Mouse (Mus musculus) frontal cortex, postnatal 14 days (tissue): ENCODE measurements around the gene Arhgap23.

ENCODE experiments used
- DNase-seq, 2 experiments: peaks; one replicate each; pipeline ENCODE4 v3.0.0; 2022; ENCODE audit warnings: low spot score in 2 of 2

Gene Arhgap23

DNA sequence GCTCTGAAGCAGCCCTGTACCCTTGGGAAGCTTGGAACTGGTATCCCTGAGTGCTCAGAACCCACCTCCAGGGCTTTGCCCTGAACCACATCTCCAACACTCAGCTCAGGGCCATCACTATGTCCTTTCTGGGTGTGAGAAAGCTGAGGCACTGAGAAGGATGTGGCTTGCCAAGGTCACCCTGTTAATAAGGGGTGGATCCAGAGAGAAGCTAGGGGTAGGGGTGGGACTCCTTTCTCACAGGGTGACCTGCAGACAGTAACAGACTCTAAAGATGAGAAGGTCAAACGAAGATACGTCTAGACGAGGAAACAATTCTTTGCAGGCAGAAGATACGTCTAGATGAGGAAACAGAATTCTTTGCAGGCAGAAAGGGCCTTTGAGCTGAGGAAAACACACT lies 87.5 kb downstream of the Arhgap23 start:
- DNase-seq: no peak

DNA sequence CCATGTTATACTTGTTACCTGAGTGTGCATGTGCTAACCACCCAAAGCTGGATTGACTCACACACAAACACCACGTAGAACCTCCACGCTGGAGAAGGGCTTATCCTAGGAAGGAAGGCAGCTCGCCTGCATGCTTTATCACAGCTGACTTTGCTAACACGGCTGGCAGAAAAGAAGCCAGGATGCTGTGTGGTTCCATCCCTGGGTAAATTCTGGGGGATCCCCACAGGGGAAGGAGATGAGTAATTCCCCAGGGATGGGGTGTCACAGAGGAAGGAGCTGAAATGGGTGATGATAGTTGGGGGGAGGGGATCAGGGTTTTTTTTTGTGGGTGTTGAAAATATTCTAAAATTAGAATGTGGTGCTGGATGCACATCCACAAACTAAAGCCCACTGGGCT lies 90.5 kb downstream of the Arhgap23 start:
- no peak for DNase-seq

DNA sequence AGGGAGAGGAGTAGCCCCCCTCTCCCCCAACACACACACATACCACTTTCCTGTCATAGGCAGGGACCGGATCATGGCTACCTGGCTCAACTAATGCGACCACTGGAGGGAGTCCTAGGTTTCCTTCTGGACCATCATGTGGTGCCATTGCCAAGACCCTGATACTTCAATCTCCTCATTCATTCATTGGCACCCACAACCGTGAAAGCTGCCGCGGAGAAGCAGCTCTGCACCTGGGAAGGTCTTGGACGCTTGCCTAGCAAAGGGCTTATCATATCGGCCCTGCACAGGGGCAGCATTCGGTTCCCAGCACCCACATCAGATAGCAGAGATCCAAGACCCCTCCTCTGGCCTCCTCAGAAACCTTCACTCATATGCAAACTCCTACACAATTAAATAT lies 91.0 kb downstream of the Arhgap23 start:
- no peak for DNase-seq

DNA sequence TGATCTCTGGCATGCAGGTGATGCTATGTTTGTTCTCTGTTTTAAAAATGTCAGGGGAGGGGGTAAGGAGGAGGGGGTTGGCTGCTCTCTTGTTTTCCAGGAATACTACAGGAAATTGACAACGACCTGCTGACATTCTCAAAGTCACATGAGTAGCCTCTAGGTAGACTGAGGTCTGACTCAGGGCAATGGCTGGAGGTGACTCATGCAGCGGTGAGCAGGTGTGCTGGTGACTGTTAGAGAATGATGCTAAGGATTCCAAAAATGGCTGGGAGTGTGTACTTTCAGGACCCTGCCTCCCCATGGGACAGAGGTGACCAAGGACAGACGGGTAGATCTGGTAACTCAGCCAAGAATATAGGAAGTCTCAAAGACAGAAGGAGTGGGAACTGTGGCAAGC lies 92.9 kb downstream of the Arhgap23 start:
- DNase-seq: no peak

DNA sequence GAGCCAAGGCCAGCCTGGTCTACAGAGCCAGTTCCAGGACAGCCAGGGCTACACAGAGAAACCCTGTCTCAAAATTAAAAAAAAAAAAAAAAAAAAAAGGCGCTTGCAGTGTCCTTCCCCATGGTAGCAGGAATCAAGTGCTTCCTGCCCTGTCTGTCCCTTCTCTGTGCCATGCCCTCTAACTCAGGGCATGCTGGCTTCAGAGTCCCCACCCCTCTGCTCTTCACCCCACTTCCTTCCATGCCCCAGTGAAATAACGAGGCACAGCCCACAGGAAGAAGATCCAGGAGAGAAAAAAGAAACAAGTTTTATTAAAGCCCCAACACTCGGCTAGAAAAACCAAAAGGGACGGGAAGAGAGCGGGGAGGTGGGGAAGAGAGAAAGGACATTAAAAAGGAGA lies 93.7 kb downstream of the Arhgap23 start:
- no peak for DNase-seq

DNA sequence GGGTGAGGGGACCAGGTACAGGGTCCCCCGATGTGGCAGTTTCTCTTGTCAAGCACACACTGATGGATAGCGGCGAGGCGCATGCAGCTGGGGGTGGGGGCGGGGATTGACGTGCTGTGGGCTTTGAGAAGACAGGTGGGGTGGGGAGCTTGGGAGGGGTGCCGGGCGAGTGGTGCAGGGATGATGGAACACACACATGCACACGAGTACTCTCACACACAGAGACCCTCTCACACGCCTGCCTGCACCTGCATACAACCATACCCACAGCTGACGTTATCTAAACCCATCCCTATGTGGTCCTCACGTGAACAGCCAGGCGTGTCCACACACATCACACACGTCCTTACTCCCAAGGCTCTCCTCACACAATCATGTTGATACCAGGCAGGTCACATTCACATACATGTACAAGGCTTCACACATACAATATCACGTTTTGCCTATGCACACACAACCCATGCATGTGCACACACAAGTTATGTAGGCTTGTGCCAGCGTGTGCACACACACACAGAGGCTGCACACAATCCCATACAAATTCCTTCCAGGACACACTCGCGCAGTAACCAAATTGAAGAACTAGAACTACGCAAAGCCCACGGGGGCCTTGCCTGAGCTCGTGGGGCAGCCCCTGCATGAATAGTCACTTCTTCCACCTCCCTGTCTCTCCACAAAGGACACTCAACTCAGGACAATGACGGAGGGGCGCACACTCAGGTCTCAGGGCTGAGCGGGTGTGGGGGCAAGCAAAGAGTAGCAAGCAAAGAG lies 94.6 kb downstream of the Arhgap23 start:
- no peak for DNase-seq

DNA sequence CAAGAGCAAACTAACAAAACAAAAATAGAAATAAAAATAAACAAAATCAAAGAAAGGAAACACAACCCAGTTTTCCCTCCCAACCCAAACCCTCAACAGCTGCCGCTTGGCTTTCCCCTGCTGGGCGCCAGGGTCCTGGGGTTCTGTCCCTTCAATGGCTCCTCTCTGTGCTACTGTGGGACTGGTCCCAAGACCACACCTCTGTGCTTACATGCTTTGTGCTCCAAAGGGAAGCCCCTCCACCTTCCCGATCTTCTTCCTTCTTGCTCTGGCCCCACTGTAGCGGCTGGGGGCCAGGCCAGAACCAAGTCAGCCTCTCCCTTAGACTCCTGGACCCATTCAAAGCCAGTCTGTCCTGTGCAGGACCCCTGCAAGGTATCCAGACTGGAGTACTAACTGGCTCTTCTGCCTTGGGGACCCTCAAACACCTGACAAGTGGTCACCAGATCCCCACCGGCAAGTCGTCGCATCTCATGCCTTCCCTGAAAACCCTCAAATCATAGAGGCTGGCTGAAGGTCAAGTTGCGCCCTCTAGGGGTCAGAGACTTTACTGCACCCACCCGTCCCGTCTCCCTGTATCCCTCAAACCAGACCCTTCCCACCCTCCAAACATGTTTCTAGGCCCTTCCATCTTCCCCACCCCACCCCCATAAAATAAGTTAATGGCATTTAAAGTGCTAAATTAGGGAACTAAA lies 95.8 kb downstream of the Arhgap23 start:
- no peak for DNase-seq

DNA sequence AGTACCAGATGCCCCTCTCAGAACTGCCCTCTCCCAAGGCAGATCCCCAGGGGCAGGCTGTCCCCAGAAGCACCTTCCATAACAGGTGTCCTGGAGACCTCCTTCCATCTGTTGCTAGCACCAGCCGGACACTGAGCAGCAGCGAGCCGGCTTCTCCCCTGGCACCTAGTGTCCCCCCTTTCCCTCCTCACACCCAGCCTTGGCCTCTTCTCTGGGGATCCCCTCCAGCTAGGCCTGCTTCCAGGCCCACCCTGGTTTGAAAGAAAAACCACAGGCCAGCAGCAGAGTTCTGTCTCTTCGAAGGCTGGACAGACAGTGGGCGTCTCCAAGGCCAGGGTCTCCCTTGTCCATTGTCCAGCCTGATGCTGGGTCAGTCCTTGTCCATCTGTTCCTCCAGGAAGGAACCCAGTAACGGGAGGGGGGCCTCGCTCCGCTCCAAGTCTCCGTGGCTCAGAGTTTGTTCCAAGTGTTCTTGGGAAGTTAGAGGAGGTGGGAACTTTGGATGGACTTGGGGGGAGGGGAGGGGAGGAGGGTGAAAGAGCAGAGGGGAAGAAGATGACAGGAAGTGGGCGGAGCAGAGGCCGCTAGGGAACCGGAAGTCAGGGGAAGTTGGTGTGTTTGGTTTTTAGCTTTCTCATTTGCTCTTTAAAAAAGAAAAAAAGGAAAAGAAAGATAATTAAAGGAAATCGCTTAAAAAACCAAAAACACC lies 96.5 kb downstream of the Arhgap23 start:
- no peak for DNase-seq

DNA sequence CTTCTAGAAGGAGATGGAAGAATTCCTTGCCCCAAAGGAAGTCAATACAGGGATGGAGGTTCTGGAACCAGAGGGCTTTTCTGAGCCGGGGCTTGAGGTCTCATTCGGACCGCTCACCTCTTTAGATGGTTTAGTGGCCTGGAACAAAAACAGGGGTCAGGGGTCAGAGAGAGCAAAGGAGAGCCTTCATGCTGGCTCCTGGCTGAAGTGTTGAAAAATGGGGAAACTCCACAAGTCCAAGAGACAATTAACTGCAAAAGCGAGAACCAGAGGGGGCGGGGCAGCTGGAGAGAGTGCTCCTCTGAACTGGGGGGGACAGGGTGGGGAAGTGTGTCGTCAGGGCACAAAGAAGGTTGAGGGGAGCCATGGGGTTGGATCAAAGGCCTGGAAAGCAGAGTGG lies 97.2 kb downstream of the Arhgap23 start:
- DNase-seq: no peak

DNA sequence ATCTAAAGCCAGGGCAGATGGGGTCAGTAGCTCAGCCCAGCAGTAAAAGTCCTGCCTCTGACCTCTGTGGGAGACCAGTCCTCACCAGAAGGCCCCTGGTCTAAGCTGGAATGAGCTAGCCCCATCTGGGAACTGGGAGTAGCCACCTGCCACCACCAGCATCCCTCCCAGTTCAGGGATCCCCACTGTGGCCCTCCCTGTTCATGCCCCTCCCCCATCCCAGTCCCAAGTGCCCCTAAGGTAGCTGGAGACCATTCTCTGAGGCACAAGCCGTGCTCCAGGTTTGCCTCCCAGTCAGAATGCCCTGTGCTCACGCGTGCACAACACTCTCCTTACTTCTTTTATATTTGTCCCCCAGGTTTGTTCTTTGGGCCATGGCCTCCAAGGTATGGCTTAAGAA lies 97.7 kb downstream of the Arhgap23 start:
- no peak for DNase-seq

DNA sequence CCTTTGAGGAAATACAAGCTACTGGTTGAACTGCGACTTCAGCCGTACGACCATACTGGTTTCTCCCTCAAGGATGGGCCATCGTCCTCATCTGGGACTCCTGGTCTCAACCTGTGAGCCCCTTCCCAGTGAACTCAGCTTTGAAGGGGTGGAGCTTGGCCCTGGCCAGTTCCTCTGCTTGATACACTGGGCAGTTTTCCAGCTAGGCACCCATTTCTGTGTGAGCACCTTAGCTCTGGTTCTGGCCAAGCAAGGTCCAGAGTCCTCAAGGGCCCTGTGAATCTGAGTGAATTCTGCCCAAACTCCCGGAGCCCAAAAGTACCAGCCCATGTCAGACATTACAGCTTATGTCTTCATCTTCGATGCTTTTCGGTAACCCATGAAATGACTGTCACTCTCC lies 105.2 kb downstream of the Arhgap23 start:
- DNase-seq: no peak

DNA sequence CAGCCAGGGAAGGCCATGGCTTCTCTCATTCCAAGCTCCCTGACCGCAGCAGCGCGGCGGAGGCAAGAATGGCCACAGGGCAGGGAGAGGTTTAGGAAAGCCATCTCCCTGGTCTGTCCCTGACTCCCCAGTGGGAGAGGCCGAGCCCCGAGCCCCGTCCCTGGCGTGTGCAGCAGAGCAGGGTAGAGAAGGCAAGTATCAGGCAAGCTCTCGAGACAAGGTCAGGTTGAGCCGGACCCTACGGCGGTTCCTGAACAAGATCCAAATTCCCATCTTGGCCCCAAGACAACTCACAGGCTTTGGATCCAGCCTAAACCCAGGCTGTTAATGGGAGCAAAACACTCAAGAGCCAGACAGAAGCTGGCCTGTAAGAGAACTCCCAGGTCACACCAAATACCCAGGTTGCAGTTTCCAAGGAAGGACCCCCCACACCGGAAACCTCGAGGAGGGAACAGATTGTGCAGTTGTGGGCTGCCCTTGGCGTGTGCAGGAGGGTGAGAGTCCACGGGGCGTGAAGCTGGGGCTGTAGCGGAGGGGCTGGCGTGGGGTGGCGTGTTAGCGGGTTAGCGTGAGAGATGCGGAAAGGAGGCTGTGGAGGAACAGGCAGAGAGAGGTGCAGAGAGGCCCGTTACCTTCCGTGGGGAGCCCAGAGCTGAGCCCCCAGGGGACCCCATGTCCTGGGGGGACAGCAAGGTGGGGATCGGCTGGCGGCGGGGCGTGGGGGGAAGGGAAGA lies 106.6 kb downstream of the Arhgap23 start:
- DNase-seq: no peak

DNA sequence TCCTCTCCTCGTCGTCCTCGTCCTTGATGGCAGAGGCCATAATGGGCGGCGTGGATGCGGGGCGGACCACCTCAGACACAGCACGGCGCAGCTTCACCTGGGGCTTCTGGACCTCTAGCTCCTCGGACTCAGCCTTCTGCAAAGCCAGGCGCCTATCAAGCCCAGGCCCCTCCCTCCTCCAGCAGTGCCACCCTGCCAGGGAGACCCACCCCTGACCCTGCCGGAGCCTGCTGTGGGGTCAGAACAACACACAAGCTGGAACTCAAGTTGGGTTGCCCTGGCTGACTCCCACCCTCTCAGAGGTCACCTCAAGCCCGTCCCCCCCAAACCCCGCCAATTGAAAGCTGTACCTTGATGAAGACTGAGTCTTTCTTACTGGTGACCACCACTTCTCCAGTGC lies 107.8 kb downstream of the Arhgap23 start:
- DNase-seq: no peak

DNA sequence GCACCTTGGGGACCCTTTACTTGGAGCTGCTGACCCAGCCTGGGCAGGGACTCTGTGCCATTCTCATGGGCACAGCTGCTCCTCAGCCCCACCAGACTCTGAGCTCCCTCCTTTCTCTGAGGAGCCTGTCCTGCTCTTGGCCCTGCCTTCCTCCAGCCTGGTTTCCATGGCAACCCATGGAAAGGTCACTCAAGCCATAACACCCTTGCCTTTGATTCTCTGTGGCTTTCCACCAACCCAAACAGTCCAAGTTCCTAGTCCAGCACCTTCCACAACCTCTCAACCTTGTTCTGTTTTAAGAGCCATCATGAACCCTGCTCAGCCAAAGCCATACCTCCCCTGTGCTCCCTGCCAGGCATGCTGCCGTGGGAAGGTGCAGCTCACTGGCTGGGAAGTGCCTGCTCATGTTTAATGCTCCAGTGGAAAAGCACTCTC lies 108.5 kb downstream of the Arhgap23 start:
- DNase-seq: no peak

DNA sequence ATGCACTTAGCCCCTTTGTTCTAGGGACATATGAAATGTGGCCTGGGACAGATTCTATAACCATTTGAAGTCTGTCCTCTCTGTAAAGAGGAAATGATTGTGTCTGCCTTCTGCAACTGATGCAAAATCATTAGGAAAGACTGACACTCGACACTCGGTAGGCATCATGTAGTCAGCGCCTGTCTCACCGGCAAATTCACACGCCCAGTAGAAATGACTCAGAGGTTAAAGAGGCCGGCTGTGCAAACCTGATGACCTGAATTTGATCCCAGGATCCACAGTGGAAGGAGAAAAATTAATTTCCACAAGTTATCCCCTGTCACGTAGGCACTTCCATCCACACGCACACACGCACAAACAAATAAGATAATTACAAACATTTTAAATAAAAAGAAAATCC lies 109.0 kb downstream of the Arhgap23 start:
- DNase-seq: no peak

DNA sequence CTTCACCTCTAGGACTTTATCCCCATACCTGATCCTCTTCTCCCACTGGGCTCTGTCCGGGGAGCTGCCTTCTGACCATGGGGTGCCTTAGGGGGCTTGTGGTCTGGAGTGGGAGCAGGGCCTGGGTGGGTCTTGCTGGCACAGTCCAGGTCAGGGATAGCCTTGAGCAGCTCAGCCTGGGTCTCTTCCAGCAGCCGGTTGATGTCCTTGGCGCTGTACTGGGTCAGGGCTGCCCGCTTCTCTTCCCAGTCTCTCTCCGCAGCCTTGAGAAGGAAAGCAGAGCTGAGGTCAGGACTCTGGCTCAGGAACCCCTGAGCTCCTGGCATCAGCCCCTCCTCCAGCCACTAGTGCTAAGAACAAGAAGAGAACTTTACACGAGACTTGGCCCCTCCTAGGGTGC lies 110.0 kb downstream of the Arhgap23 start:
- DNase-seq: no peak

DNA sequence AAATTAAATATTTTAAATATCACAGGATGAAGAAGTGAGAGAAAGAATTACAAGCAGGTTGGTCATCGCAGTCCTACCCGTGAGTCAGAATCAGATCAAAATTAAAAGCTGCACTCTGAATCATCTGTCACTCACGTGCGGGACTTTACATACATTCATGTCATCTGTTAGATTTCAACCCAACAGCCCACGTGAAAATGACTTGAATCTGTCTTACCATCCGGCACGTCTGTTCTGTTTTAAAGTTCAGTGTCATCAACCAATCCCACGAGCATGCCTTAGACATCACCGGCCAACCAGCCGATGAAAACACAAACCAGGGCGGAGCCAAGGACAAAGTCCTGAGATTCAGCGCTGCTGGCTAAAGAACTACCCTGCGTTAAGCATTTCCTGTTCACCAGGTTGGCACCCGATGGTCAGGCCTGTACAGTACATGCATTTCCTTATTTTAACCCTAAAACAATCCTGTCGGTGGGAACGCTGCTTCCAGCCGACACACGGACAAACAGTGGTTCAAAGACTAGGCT lies 113.0 kb downstream of the Arhgap23 start:
- DNase-seq: no peak

DNA sequence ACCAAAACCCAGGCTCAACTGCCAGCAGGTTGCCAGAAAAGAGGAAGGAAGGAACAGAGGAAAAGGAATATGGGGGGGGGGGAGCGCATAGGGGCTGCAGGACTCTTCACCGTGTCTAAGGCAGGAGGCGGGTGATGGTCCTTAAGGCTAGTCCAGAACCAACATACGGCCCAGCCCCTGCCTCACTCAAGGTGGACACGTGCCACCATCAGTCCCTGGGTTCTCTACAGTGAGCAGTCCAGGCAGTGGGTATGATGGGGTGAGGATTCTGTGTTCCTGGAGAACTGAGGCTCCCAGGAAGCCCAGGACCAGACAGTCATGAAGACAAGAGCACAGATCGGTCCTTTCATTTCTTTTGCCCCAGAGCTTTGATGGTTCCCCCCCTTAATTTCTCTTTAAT lies 114.7 kb downstream of the Arhgap23 start:
- no peak for DNase-seq

DNA sequence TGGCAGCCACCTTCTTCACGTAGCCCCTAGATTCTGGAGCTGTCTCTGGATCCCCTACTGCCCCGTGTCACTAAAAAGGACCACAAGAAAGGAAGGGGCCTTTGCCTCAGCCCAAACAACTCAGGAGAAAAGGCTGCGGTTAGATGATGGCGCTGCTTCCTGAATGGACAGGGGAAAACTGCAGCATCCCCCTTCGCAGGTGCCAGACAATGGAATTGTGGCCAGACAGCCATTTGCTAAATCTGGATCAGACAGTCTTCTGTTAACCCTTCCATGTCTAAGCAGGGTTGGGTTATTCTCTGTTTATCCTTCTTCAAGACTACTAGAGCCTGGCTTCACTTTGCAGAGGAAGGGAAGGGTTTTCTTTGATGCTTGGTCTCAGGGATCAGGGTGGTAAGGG lies 115.6 kb downstream of the Arhgap23 start:
- no peak for DNase-seq

DNA sequence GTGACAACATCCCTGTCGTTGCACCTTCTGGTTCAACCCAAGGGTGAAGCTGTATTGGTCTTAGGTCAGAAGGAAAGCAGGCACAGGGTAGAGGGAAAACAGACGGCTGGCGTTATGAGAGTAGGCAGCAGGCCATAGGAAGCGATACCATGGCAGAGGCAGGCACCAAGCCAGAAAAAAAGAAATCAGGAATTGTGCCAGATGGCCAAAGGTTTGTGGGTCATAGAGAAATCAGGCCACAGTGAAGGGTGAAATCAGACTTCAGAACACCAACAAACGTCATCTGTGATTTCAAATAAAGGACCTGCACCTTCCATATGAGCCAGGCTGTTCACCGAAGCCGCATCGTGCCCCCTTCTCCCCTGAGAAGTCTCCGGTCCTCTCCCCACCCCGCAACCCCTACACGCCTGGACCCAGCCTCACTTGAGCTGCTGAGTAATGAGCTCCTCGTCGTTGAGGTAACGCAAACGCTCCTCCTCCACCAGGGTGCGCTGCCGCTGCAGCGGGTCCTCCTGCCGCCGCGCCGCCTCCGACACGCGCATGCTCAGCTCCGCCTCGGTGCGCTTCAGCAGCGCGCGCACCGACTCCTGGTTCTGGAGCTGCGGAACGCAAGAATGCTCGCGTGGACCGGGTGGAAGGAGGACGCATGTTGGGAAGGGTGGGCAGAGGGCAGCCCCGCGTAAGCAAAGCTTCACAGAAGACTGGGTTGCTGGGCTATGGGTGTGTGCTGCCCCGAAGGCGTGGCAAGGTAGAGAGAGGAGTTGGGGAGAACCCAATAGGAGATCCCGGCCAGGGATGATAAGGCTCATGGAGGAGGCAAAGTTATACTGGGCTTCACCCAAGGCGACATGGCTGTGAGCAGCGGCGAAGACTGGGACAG lies 116.3 kb downstream of the Arhgap23 start:
- peak; percentile 76 to 83 for DNase-seq

DNA sequence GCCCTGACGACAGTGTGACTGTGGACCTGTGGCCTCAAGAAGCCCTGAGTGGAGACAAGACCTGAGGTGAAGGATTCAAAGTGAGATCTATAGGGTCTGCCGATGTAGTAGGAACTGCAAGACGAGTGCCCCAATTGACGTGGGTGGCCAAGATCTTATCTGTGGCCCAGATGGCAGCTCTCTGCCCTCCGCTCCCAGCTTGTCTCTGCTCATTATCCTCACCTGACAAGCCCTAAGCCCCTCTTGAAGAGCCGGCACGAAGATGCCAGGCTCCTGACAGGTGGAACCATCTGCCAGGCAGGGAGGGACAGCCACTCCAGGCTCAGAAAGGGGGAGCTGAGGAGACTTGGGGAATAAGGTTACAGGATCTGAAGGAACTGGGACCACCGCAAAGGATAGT lies 117.0 kb downstream of the Arhgap23 start:
- DNase-seq: no peak
